Mouse (Mus musculus) heart, embryonic 10.5 days (tissue): ENCODE measurements around the gene Eif5a. TPM values are rescaled to one million over a fixed set of nuclear protein-coding genes. Genes with fewer than 3 reads are reported as not detected.
A peak's percentile ranks its signal among the peaks of the same experiment; 100 is the strongest.

Source experiments
- DNase-seq: peaks from one replicate; pipeline ENCODE4 v3.0.0-alpha.2; 2017; ENCODE audit warnings: low spot score
- H3K27ac ChIP-seq: fragments of 300-500 bp; sonication (generic); 2 replicates; pipeline ENCODE4 v1.5.1; 2016; ENCODE audit warnings: mild to moderate bottlenecking
- H3K27me3 ChIP-seq: fragments of 300-500 bp; sonication (generic); 2 replicates; pipeline ENCODE4 v1.6.1; 2016; ENCODE audit warnings: mild to moderate bottlenecking; ENCODE audit not compliant: poor library complexity, insufficient read depth, severe bottlenecking
- H3K36me3 ChIP-seq: fragments of 300-500 bp; sonication (generic); 2 replicates; pipeline ENCODE4 v1.6.1; 2016; ENCODE audit warnings: mild to moderate bottlenecking, moderate library complexity
- H3K4me1 ChIP-seq: fragments of 300-500 bp; sonication (generic); 2 replicates; pipeline ENCODE4 v1.6.1; 2016; ENCODE audit warnings: mild to moderate bottlenecking
- H3K4me3 ChIP-seq: fragments of 300-500 bp; sonication (generic); 2 replicates; pipeline ENCODE4 v1.5.1; 2016; ENCODE audit warnings: mild to moderate bottlenecking, moderate library complexity
- H3K9me3 ChIP-seq: fragments of 300-500 bp; sonication (generic); 2 replicates; pipeline ENCODE4 v1.6.1; 2016; ENCODE audit warnings: mild to moderate bottlenecking, moderate library complexity
- WGBS: fragments of 180-500 bp; shearing (Covaris S2); methylation state at CpG from one replicate; pipeline ENCODE4 v1.1.7; 2016; 5-methylcytosine and 5-hydroxymethylcytosine counted together
- polyA plus RNA-seq: library from polyadenylated mRNA; unstranded; fragments of >200 nt; fragmentation: Nextera tagmentation; extraction: Ambion mirVana; gene quantifications from 2 replicates; pipeline ENCODE4 v1.2.1, GENCODE M21; 2016

Gene Eif5a
- polyA plus RNA-seq, 1 experiment from 2014 or later = 2,470 TPM

GRCm38 (mm10) chr11:69902972-69903371 is 18.8 kb downstream of the Eif5a start:
- Histone ChIP-seq H3K27me3 (no peaks in the 10 kb centered on the region), H3K27ac (0 out of 2 replicates have a peak overlapping the region, but pooled peaks have one; percentile 8), H3K4me1 (peaks cover 42% of the 10 kb centered on the region), H3K4me3 (peak overlapping the region; percentile 96), H3K9me3 (no peaks in the 10 kb centered on the region), H3K36me3 (peaks cover 48% of the 10 kb centered on the region)
- no peak for DNase-seq
- 91% methylated on average over 13 of the region's 13 CpGs for WGBS

- Histone ChIP-seq H3K27me3 (no peaks in the 10 kb centered on the region), H3K27ac (peak overlapping the region; percentile 99), H3K36me3 (peaks cover 38% of the 10 kb centered on the region), H3K4me1 (peaks cover 48% of the 10 kb centered on the region), H3K4me3 (peak overlapping the region; percentile 96), H3K9me3 (no peaks in the 10 kb centered on the region)
- DNase-seq = no peak
- 1% methylated on average over 39 of the region's 39 CpGs for WGBS
These were observed 19.8 kb downstream of the Eif5a start for GRCm38 (mm10) chr11:69901993-69902392.

GRCm38 (mm10) chr11:69901406-69901846 is 20.3 kb downstream of the Eif5a start:
- H3K36me3 ChIP-seq = peaks cover 33% of the 10 kb centered on the region
- WGBS = under 1% methylated on average over 42 of the region's 42 CpGs
- peak; percentile 99 for DNase-seq
- H3K4me1 ChIP-seq = peaks cover 48% of the 10 kb centered on the region
- peak overlapping the region; percentile 99 for H3K27ac ChIP-seq
- H3K27me3 ChIP-seq = no peaks in the 10 kb centered on the region
- peak overlapping the region; percentile 96 for H3K4me3 ChIP-seq
- no peaks in the 10 kb centered on the region for H3K9me3 ChIP-seq

GRCm38 (mm10) chr11:69900471-69901405 is 21.0 kb downstream of the Eif5a start, which contains the start of the genes 2810408A11Rik and Neurl4:
TSS of gene 2810408A11Rik (minus strand) at chr11:69900987.
TSS of gene Neurl4 (plus strand) at chr11:69901072.
- Histone ChIP-seq H3K27ac (peak within 1 kb of the TSS; percentile 99), H3K9me3 (no peaks in the 10 kb centered on the region), H3K27me3 (no peaks in the 10 kb centered on the region), H3K4me3 (peak within 1 kb of the TSS; percentile 96), H3K4me1 (peaks cover 48% of the 10 kb centered on the region), H3K36me3 (peaks cover 26% of the 10 kb centered on the region)
- under 1% methylated on average over 38 of the region's 38 CpGs for WGBS
- peak; percentile 97 for DNase-seq

- Histone ChIP-seq H3K4me3 (peak overlapping the region; percentile 96), H3K27ac (peak overlapping the region; percentile 99), H3K27me3 (no peaks in the 10 kb centered on the region), H3K36me3 (peaks cover 17% of the 10 kb centered on the region), H3K9me3 (no peaks in the 10 kb centered on the region), H3K4me1 (peaks cover 51% of the 10 kb centered on the region)
- 23% methylated on average over 4 of the region's 4 CpGs for WGBS
- DNase-seq = no peak
These were observed 21.9 kb downstream of the Eif5a start for GRCm38 (mm10) chr11:69899870-69900269.

GRCm38 (mm10) chr11:69895291-69895690 is 26.5 kb downstream of the Eif5a start, which contains the start of gene Acap1:
TSS of gene Acap1 (minus strand) at chr11:69895539.
- Histone ChIP-seq H3K27ac (peak within 1 kb of the TSS; percentile 36; the same call in 1 of the 2 replicates), H3K36me3 (no peaks in the 10 kb centered on the region), H3K4me1 (peaks cover 42% of the 10 kb centered on the region), H3K27me3 (no peaks in the 10 kb centered on the region), H3K9me3 (no peaks in the 10 kb centered on the region), H3K4me3 (no peak within 1 kb of the TSS)
- no peak for DNase-seq
- WGBS = 67% methylated on average over 4 of the region's 4 CpGs

- no peaks in the 10 kb centered on the region for H3K9me3 ChIP-seq
- DNase-seq = no peak
- H3K27ac ChIP-seq = no peak overlapping the region
- H3K36me3 ChIP-seq = no peaks in the 10 kb centered on the region
- no peaks in the 10 kb centered on the region for H3K27me3 ChIP-seq
- 74% methylated on average over 5 of the region's 5 CpGs for WGBS
- H3K4me1 ChIP-seq = peaks cover 43% of the 10 kb centered on the region
- H3K4me3 ChIP-seq = no peak overlapping the region
These were observed 27.1 kb downstream of the Eif5a start for GRCm38 (mm10) chr11:69894671-69895070.

- no peaks in the 10 kb centered on the region for H3K27me3 ChIP-seq
- DNase-seq = no peak
- 0 out of 2 replicates have a peak, but pooled peaks cover 2% of the 10 kb centered on the region for H3K36me3 ChIP-seq
- H3K4me3 ChIP-seq = no peak overlapping the region
- H3K4me1 ChIP-seq = peaks cover 37% of the 10 kb centered on the region; the same call in 1 of the 2 replicates
- H3K27ac ChIP-seq = peak overlapping the region; percentile 78; the same call in 1 of the 2 replicates
- no peaks in the 10 kb centered on the region for H3K9me3 ChIP-seq
- WGBS = 44% methylated on average over 4 of the region's 4 CpGs
These were observed 30.3 kb downstream of the Eif5a start for GRCm38 (mm10) chr11:69891482-69891881.

- no peak overlapping the region for H3K4me3 ChIP-seq
- H3K4me1 ChIP-seq = peaks cover 54% of the 10 kb centered on the region
- peak; percentile 87 for DNase-seq
- 0 out of 2 replicates have a peak, but pooled peaks cover 2% of the 10 kb centered on the region for H3K36me3 ChIP-seq
- H3K9me3 ChIP-seq = no peaks in the 10 kb centered on the region
- 52% methylated on average over 8 of the region's 8 CpGs for WGBS
- peak overlapping the region; percentile 65; the same call in 1 of the 2 replicates for H3K27ac ChIP-seq
- H3K27me3 ChIP-seq = no peaks in the 10 kb centered on the region
These were observed 34.7 kb downstream of the Eif5a start for GRCm38 (mm10) chr11:69886907-69887635.

GRCm38 (mm10) chr11:69884663-69885062 is 37.1 kb downstream of the Eif5a start:
- 81% methylated on average over 8 of the region's 8 CpGs for whole genome bisulfite sequencing
- H3K27ac ChIP-seq = peak overlapping the region; percentile 74

GRCm38 (mm10) chr11:69884240-69884639 is 37.5 kb downstream of the Eif5a start:
- H3K4me1 ChIP-seq = peaks cover 61% of the 10 kb centered on the region

More at GRCm38 (mm10) chr11:69884663-69885062, 37.1 kb downstream of the Eif5a start:
- Histone ChIP-seq H3K9me3 (no peaks in the 10 kb centered on the region), H3K27me3 (peaks cover 1% of the 10 kb centered on the region; the same call in 1 of the 2 replicates), H3K4me3 (peak overlapping the region; percentile 8; the same call in 1 of the 2 replicates), H3K4me1 (peaks cover 61% of the 10 kb centered on the region), H3K36me3 (0 out of 2 replicates have a peak, but pooled peaks cover 2% of the 10 kb centered on the region)
- no peak for DNase-seq

GRCm38 (mm10) chr11:69883527-69884151 is 38.1 kb downstream of the Eif5a start:
- peaks cover 6% of the 10 kb centered on the region; the same call in 1 of the 2 replicates for H3K27me3 ChIP-seq
- H3K4me3 ChIP-seq = no peak overlapping the region
- H3K27ac ChIP-seq = peak overlapping the region; percentile 74
- 80% methylated on average over 8 of the region's 8 CpGs for WGBS
- H3K4me1 ChIP-seq = peaks cover 67% of the 10 kb centered on the region
- no peaks in the 10 kb centered on the region for H3K9me3 ChIP-seq
- DNase-seq = peak; percentile 73
- 0 out of 2 replicates have a peak, but pooled peaks cover 2% of the 10 kb centered on the region for H3K36me3 ChIP-seq

More at GRCm38 (mm10) chr11:69884240-69884639, 37.5 kb downstream of the Eif5a start:
- WGBS = 74% methylated on average over 9 of the region's 9 CpGs
- H3K4me3 ChIP-seq = peak overlapping the region; percentile 8; the same call in 1 of the 2 replicates
- H3K27ac ChIP-seq = peak overlapping the region; percentile 74
- H3K9me3 ChIP-seq = no peaks in the 10 kb centered on the region
- no peak for DNase-seq
- peaks cover 6% of the 10 kb centered on the region; the same call in 1 of the 2 replicates for H3K27me3 ChIP-seq
- H3K36me3 ChIP-seq = 0 out of 2 replicates have a peak, but pooled peaks cover 2% of the 10 kb centered on the region
